Mouse (Mus musculus): ENCODE data around the gene Ctsll3. TPM values are rescaled to one million over a fixed set of nuclear protein-coding genes. Genes with fewer than 3 reads are reported as not detected.

Ctsll3 gene
- polyA plus RNA-seq, 1 experiment = not detected

GRCm38 (mm10) chr13:60753216-60753615 lies 49.4 kb downstream of the Ctsll3 start:
- Histone ChIP-seq H3K27ac (ENCODE audit: insufficient read depth, low read depth, low read length) (no peak overlapping the region), H3K4me3 (ENCODE audit: insufficient read depth, low read length) (no peak overlapping the region), H3K4me1 (ENCODE audit: control insufficient read depth, insufficient read depth, low read length) (no peaks in the 10 kb centered on the region)
- TF ChIP-seq CTCF (IDR thresholded peaks at IDR 0.05; ENCODE audit: low read depth, low read length) (no peak), POLR2A (IDR thresholded peaks at IDR 0.05; ENCODE audit: borderline replicate concordance, low read depth, low read length) (no peak)

GRCm38 (mm10) chr13:60750930-60751329 lies 51.7 kb downstream of the Ctsll3 start:
- no peak for TF ChIP-seq CTCF (IDR thresholded peaks at IDR 0.05; ENCODE audit: low read depth, low read length)
- TF ChIP-seq POLR2A (IDR thresholded peaks at IDR 0.05; ENCODE audit: borderline replicate concordance, low read depth, low read length) = no peak
- Histone ChIP-seq H3K27ac (ENCODE audit: insufficient read depth, low read depth, low read length) (no peak overlapping the region), H3K4me1 (ENCODE audit: control insufficient read depth, insufficient read depth, low read length) (no peaks in the 10 kb centered on the region), H3K4me3 (ENCODE audit: insufficient read depth, low read length) (no peak overlapping the region)

- H3K4me3 ChIP-seq (ENCODE audit: insufficient read depth, low read length) = no peak overlapping the region
- H3K27ac ChIP-seq (ENCODE audit: insufficient read depth, low read depth, low read length) = no peak overlapping the region
- no peak for TF ChIP-seq POLR2A (IDR thresholded peaks at IDR 0.05; ENCODE audit: borderline replicate concordance, low read depth, low read length)
- TF ChIP-seq CTCF (IDR thresholded peaks at IDR 0.05; ENCODE audit: low read depth, low read length) = no peak
- no peaks in the 10 kb centered on the region for H3K4me1 ChIP-seq (ENCODE audit: control insufficient read depth, insufficient read depth, low read length)
Observed at GRCm38 (mm10) chr13:60748556-60748955, 54.1 kb downstream of the Ctsll3 start.

Other genes starting within 250 kb of the Ctsll3 start
- 26.9 and 33.2 TPM in 2 replicates for gene Dapk1, start 200.9 kb downstream of the Ctsll3 start, polyA plus RNA-seq (2012; ENCODE audit: insufficient read depth, insufficient read length, missing spikeins)
- not detected in 2 replicates for gene BC051665, start 16.5 kb downstream of the Ctsll3 start, polyA plus RNA-seq (2012; ENCODE audit: insufficient read depth, insufficient read length, missing spikeins)
- not detected in 2 replicates for gene 4930486L24Rik, start 61.6 kb upstream of the Ctsll3 start, polyA plus RNA-seq (2012; ENCODE audit: insufficient read depth, insufficient read length, missing spikeins)
- 1.7 TPM in 1 of 2 replicates, not detected in the other for gene Gm49392, start 94.0 kb upstream of the Ctsll3 start, polyA plus RNA-seq (2012; ENCODE audit: insufficient read depth, insufficient read length, missing spikeins)
- gene Ctla2b, start 94.6 kb upstream of the Ctsll3 start, polyA plus RNA-seq (2012; ENCODE audit: insufficient read depth, insufficient read length, missing spikeins) = 80.7 and 81.4 TPM in 2 replicates
- not detected in 2 replicates for gene Tpbpb, start 102.0 kb upstream of the Ctsll3 start, polyA plus RNA-seq (2012; ENCODE audit: insufficient read depth, insufficient read length, missing spikeins)
- gene Gm49393, start 132.7 kb upstream of the Ctsll3 start, polyA plus RNA-seq (2012; ENCODE audit: insufficient read depth, insufficient read length, missing spikeins) = not detected in 2 replicates
- gene Gm49391, start 133.7 kb upstream of the Ctsll3 start, polyA plus RNA-seq (2012; ENCODE audit: insufficient read depth, insufficient read length, missing spikeins) = 15.9 TPM in 1 of 2 replicates, not detected in the other
- gene Ctla2a, start 133.8 kb upstream of the Ctsll3 start, polyA plus RNA-seq (2012; ENCODE audit: insufficient read depth, insufficient read length, missing spikeins) = 14.7 and 16.8 TPM in 2 replicates
- gene Tpbpa, start 139.1 kb upstream of the Ctsll3 start, polyA plus RNA-seq (2012; ENCODE audit: insufficient read depth, insufficient read length, missing spikeins) = not detected in 2 replicates
- gene Ctsj, start 203.1 kb upstream of the Ctsll3 start, polyA plus RNA-seq (2012; ENCODE audit: insufficient read depth, insufficient read length, missing spikeins) = not detected in 2 replicates
- not detected in 2 replicates for gene Ctsq, start 237.8 kb upstream of the Ctsll3 start, polyA plus RNA-seq (2012; ENCODE audit: insufficient read depth, insufficient read length, missing spikeins)